Mouse (Mus musculus) c-Kit-positive CD71-negative TER-119-negative erythroid progenitor cells, embryonic 14.5 days (primary cell): Measurements from ENCODE around the gene Adgrf5.
"Not testable (repeated sequence)": the region's sequence is repeated elsewhere in the genome, so short reads cannot be mapped to it uniquely, and the experiment has no call there.

Source experiments
- DNase-seq: peaks from one replicate; pipeline ENCODE4 v3.0.0-alpha.2; 2013; ENCODE audit warnings: low read depth

The Adgrf5 gene

DNA sequence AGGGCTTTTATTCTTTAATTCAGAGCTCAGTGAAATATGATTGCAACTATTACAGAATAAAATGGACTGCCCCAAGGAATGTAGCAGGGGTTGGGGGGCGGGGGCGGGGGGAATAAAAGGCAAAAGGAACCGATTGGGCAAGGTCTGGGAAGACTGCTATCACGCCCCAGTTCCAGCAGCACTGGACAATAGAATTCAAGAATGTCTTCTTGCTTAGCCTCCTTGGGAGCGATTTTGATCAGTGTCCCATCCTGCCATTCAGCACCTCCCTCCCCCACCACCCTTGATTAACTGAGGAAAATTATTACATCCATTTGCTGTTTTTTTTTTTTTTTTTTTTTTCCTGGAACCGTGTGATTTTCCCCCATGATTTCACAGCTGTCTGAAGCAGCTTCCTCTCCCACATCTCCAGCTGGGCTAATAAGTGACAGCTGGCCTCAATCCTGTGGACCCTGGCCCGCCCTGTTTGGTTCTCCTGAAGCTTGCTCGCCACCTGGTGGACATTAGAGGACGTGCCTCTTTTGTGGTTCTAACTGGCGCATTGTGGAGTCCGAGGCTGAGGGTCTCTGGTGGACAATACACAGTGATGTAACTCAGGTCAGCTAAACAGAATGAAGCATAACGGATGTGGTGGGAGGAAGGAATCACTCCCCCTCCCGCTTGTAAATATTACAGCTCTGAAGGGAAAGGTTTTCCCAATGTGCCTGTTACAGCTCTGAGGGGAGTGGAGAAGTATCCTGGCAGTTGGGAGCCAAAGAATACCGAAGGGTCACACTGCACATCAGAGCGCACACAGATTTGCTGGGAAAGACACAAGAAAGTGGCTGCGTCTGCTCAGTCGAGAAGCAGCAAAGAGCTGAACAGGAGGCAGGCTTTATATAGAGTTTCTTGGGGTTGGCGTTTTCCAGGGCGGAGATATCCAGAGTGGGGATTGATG lies 100.3 kb downstream of the Adgrf5 start:
- DNase-seq, result peak; percentile 48

DNA sequence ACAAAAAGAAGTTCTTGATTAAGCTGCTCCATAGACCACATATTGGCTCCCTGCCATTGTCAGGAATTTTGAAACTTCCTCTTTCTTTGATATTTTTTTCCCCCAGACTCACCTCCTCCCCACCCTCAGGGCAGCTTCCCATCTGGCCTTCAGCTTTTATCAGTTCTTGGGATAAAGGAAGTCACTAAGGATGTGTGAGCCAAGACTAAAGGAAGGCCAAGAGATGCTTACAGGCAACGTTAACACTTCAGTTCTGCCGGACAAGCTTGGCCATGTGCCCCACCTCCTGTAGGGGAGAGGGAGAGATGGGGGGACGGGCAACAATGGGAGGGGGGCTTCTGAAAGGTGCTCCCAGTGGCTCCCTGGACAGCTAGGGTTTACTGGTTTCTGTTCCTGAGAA lies 109.8 kb downstream of the Adgrf5 start:
- no peak for DNase-seq

DNA sequence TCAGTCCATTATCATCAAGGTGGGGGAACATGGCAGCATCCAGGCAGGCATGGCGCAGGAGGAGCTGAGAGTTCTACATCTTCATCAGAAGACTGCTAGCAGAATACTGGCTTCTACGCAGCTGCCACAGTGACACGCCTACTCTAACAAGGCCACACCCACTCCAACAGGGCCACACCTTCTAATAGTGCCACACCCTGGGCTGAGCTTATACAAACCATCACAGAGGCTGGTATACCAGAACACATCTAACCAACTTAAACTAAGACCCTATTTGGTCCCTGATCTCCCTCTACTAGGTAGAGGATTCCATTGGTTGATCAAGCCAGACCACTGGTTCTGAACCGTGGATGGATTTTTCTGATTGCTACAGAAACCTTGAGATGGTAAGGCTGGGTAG lies 112.3 kb downstream of the Adgrf5 start:
- no peak for DNase-seq

DNA sequence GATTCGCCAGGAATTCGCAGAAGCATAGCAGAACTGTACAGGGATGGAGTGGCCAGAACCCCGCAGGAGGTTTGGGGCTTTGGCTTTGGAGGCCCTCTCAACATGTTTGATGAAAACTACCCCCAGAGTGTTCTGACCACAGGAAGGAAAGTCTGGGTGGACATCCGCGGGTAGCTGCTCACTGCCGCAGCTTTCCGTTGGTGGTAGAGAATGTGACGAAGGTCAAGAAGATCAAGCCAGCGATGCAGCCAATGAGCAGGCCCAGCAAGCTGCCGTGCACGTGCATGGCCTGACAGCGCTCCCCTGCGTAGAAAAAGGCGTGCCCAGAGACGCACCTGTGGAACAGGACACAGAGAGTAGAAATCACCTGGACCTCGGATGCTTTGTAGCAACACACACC lies 114.5 kb downstream of the Adgrf5 start:
- DNase-seq, result no peak

DNA sequence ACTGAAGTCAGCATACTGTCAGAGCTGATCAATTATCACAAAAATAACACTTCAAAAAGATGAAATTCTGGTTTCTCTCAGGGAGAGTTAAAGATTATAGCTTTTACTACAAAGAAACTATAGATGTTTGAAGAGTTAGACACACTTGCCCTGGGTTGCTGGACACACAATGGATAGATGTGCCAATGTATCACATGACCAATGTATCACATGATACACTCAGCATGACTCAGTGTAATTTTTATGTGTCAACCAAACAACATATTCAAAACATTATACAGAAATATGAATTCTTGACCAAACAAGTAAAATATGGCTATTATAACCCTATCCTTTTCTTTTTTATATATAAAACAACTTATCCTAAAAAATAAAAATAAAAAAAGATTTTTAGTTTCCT lies 117.4 kb downstream of the Adgrf5 start:
- no peak for DNase-seq

DNA sequence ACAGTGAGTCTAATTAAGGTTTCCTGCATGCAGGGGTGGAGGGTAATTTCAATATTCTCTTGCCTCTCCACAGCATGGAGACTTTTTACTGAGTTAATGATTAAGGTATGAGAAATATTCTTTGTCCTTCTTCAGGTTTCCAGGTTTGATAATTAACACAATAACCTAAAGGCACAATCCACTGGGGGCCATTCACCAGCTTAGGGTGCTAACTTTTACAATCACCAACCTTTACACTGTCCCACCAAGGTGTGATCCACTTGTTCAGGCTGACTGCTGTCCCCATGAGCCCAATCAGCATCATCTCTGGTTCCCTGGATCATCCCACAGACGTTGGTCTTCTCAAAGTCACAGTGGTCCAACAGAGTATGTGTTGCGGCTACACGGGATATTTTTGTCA lies 125.7 kb downstream of the Adgrf5 start:
- no peak for DNase-seq

DNA sequence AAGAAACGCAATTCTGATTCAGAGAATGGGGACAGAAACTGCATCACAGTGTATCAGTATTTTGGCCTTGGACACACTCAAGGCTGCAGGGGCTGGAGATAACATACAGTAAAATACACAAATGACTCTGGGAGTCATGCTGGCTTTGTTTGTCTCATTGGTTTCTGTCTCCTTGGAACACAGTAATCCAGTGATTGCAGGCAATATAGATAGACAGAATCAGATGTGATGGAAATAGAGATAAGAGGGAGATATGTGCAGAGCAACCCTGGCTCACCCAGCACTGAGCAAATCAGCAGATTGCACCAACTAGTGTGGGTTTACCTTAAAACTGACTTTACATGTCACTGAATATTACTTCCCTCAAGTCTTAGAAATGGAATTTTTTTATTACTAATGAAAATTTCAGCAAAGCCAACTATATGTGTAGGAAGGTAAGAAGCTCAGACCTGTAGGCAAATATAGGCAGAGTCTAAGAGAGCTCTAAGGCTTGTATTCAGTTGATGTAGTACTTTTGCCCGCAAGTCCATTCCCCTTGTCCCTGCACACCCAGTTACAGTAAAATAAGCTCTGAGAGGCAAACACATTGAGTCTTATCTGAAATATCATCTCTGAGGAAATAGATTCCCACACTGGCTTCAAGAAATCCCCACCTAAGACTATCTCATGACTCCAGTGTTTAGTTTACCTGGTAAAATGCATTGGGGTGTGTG lies 128.3 kb downstream of the Adgrf5 start:
- no peak for DNase-seq

DNA sequence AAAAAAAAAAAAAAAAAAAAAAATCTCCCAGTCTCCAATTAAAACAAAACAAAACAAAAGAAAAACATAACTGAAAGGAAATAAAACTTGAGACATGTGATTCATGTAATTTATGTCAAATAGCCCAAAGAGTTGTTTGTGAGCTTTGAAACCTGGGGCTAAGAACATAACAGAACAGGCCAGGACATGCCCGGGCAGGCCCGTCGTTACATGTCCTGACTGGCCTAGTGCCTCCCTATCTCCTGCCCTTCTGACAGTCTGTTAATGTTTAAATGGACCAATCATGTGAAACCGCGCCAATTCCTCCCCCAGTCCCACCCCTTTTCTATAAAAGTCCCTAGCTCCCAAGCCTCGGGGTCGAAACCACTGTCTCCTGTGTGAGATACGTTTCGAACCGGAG lies 130.1 kb downstream of the Adgrf5 start:
- DNase-seq, result not testable (repeated sequence)

DNA sequence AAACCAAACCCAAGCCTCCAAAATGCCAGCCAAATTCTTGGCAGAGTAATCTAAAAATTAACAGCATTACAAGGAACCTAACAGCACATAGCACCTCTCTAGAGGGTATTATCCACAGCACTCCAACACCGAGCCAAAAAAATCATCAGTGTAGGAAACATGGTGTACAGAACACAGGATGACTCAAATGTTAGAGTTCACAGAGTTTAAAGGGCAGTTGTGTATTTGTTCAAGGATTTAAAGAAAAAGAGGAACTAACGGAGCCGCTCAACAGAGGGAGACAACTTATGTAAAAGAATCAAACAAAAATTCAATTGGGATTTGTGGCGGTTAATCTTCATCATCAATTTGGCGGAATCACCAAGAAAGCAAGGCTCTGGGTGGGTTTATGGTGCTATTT lies 135.3 kb downstream of the Adgrf5 start:
- DNase-seq, result no peak

DNA sequence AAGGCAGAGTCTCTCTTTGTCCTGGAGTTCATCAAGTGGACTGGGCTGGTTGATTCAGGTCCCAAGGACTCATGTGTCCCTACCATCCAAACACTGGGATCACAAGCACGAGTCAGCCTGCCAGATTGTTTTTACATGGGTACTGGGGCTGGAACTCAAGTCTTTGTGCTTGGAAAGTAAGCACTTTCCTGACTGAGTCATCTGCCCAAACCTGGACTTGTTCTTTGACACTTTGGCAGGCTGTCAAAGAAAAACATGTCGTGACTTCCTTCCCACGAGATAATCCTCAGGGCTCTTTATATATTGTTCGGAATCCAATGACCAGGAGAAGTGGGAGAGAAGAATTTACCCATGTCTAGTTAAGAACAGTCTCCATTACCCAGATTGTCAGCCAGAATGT lies 137.3 kb downstream of the Adgrf5 start:
- no peak for DNase-seq

DNA sequence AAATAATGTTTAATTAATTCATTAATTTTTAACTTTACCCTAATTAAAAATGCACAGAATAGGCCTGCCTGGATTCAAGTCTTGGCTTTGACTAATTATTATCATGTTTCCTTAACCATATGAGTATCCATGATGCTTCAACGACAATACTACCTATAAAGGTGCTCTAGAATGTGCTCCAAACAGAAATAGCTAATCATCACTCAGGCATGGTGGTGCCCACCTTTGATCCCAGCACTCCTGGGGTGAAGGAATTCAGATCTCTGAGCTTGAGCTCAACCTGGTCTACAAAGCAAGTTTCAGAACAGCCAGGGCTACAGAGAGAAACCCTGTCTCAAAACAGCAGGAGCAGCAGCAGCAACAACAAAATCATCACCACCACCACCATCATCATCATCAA lies 140.3 kb downstream of the Adgrf5 start:
- no peak for DNase-seq

DNA sequence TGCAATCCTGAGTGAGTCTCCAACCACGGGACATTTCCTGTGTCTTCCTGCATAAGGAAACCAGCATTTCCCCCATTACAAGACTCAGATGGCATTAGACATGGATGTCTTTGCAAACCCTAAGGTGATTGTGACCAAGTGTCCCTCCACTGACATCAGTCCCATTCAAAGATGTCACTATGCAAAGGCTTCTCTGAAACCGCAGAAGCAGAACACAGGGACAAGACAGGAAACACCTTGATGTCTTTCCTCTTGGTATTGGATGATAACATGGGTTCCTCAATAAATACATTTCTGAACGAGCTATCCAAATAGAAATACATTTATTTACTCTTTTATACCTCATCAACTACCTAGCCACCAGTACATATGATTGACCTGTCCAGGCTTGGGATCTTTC lies 141.0 kb downstream of the Adgrf5 start:
- DNase-seq, result peak; percentile 25

DNA sequence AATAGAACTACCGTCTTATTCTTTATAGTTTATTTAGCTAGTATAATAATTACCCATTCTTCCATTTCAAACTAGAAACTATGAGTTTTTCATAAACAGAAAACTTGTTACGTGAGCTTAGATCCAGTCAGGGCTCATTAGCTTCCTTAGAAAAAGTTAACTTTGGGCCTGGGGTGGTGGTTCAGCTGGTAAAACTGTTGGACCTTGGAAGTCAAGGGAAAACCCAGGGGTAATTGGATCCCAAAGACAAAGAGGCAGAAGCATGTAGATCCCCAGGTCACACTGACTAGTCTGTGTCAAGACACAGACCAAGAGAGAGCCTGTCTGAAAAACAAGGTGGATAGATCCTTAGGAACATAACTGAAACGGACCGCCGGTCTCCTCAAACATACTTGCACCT lies 141.4 kb downstream of the Adgrf5 start:
- DNase-seq, result no peak

DNA sequence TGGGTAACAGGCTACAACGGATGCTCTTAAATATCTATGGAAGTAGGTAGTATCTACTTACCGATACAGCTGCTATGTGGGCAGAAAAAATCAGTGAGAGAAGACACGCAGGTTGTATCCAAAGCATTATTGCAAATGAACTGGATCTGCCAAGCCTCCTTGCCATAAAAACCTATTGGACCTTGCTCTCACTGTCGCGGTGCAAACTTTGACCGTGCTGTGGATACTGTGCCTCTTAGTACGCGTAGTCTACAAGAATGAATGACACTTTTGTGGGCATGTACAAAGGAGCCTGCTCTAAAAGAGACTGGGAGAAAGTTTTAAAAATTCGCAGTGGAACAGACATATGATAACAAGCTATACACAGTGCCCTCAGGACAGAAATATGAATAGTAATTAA lies 142.3 kb downstream of the Adgrf5 start, which contains the start of gene Mep1a:
Mep1a (minus strand) TSS at position 221 of the 400 bp plus-strand sequence.
- no peak for DNase-seq

DNA sequence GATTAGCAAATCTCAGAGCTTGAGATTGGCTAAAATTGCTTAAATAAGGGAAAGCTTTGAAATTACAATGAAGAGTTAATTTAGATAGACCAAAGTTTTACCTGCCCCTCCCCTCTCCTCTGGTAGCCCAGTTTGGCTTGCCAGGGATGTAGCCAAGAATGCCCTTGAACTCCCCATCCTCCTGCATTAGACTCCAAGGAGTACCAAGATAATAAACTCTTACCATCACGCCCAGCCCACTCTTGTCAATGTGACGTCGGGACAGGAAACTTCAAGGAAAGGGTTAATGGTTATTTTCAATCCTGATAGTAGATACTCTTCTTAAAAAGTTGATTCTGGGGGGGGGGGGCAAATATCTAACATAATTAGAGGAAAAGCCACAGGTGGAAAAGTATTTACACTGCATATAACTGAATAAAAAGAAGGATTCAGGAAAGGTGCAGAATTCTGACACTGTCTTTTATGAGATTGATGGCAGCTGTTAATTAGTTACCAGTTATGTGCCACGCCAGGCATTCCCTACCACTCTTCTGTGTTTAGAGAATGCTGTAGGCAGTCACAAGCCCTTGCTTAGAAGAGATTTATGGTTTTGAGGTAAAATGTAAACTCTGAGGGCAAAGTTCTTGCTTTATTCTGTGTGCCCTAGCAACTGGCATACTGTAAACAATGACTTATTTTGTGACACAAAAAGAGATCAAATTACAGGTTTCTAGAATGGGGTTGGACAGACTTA lies 143.8 kb downstream of the Adgrf5 start:
- DNase-seq, result no peak

DNA sequence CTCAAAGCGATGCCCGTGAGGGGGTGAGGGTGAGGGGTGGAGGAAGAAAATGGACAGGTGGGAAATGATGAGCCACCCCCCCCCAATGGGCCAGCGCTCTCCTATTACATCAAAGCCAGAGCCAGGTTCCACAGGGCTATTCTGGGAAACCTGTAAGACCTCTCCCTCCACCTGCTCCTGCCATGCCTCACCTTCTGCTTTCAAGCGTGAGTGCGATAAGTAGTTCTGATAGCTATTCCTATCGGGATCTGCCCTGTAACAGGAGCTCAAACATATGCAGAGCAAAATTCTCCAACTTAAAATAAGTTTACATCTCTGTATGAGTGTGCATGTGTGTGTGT lies 144.3 kb downstream of the Adgrf5 start:
- DNase-seq, result no peak
